Mouse (Mus musculus): ENCODE measurements around the gene Cnbp. TPM values are rescaled to one million over a fixed set of nuclear protein-coding genes. Genes with fewer than 3 reads are reported as not detected.

The Cnbp gene
- polyA plus RNA-seq, 1 experiment from 2014 or later = 1,260 TPM

DNA sequence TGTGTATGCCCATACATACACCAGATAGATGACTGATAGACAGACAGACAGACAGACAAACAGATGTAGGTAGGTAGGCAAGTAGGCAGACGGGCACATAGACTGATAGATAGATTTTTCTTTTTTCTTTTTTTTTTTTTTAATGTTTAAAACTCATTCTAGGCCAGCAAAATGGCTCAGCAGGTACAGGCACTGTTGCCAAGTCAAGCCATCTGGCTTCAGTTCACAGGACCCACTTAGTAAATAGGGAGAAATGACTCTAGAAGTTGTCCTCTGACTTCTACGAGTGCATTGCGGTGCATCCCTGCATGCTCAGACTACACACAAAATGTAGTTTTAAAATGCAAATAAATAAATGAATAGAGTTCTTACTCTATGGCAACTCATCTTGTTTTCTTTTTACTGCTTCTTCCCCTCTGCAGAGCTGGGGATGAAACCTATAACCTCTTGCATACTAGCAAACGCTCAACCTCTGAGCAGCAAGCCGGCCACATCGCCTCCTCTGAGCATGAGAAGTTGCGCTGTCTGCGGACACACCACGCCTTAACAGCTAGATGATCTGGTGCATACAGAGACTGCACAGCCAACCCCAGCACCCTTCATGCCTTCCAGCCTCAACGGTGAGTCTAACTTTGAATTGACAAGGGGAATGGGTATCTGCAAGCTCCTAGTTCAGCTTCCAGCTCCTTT, 56.9 kb downstream of the Cnbp start:
- H3K27ac ChIP-seq = no peak overlapping the region
- H3K36me3 ChIP-seq = peaks cover 9% of the 10 kb centered on the region; the same call in 1 of the 2 replicates
- H3K4me3 ChIP-seq = no peak overlapping the region
- no peaks in the 10 kb centered on the region for H3K27me3 ChIP-seq (ENCODE audit: insufficient read depth, poor library complexity, severe bottlenecking)
- no peaks in the 10 kb centered on the region for H3K9me3 ChIP-seq
- H3K4me1 ChIP-seq = peaks cover 39% of the 10 kb centered on the region
- 86% methylated on average over 10 of the region's 10 CpGs for WGBS
- no peak for DNase-seq (ENCODE audit: low spot score)

Other genes with a start within 250 kb of the Cnbp start
- gene Aplf, start 178.9 kb downstream of the Cnbp start, polyA plus RNA-seq (2016; fragmentation: Nextera tagmentation; extraction: Ambion mirVana) = 11.6 and 12.3 TPM in 2 replicates
- 0.21 and 0.25 TPM in 2 replicates for gene Efcc1, start 120.2 kb downstream of the Cnbp start, polyA plus RNA-seq (2016; fragmentation: Nextera tagmentation; extraction: Ambion mirVana)
- gene Gp9, start 73.0 kb downstream of the Cnbp start, polyA plus RNA-seq (2016; fragmentation: Nextera tagmentation; extraction: Ambion mirVana) = 4.8 and 6.2 TPM in 2 replicates
- 4.4 and 5.1 TPM in 2 replicates for gene Rab43, start 38.9 kb downstream of the Cnbp start, polyA plus RNA-seq (2016; fragmentation: Nextera tagmentation; extraction: Ambion mirVana)
- gene Gm45140, start 15.3 kb downstream of the Cnbp start, polyA plus RNA-seq (2016; fragmentation: Nextera tagmentation; extraction: Ambion mirVana) = 2.3 and 2.5 TPM in 2 replicates
- 31.6 and 44.0 TPM in 2 replicates for gene Isy1, start 12.3 kb downstream of the Cnbp start, polyA plus RNA-seq (2016; fragmentation: Nextera tagmentation; extraction: Ambion mirVana)
- 173 and 179 TPM in 2 replicates for gene Copg1, start 36.7 kb upstream of the Cnbp start, polyA plus RNA-seq (2016; fragmentation: Nextera tagmentation; extraction: Ambion mirVana)
- gene Hmces, start 62.8 kb upstream of the Cnbp start, polyA plus RNA-seq (2016; fragmentation: Nextera tagmentation; extraction: Ambion mirVana) = 34.8 and 44.5 TPM in 2 replicates
- 11.1 and 18.7 TPM in 2 replicates for gene H1fx, start 130.5 kb upstream of the Cnbp start, polyA plus RNA-seq (2016; fragmentation: Nextera tagmentation; extraction: Ambion mirVana)
- gene Rab7, start 194.2 kb upstream of the Cnbp start, polyA plus RNA-seq (2016; fragmentation: Nextera tagmentation; extraction: Ambion mirVana) = 217 and 229 TPM in 2 replicates
- 268 and 346 TPM in 2 replicates for gene Rpn1, start 233.4 kb upstream of the Cnbp start, polyA plus RNA-seq (2016; fragmentation: Nextera tagmentation; extraction: Ambion mirVana)